Mouse (Mus musculus) layer of hippocampus, postnatal 25 days (tissue): Measurements from ENCODE around the gene Cbx6. TPM values are rescaled to one million over a fixed set of nuclear protein-coding genes. Genes with fewer than 3 reads are reported as not detected.

ENCODE experiments used
- total RNA-seq, 2 experiments: library from RNA; stranded (reverse); gene quantifications; 2 replicates each; pipeline ENCODE4 v1.2.3; 2021

Gene Cbx6
- total RNA-seq, 2 experiments from 2014 or later, result 397 to 421 TPM

Other genes with a start within 250 kb of the Cbx6 start
- gene Dmc1, start 229.6 kb downstream of the Cbx6 start, total RNA-seq, result under 1 TPM; 0.57 to 0.92 TPM
- gene Fam227a, start 175.7 kb downstream of the Cbx6 start, total RNA-seq, result 10 to 100 TPM in 1 of 2 experiments, 1 to 10 TPM in 1; 6.0 to 11.5 TPM
- 10 to 100 TPM; 51.8 to 54.2 TPM for gene Cby1, start 175.5 kb downstream of the Cbx6 start, total RNA-seq
- gene Tomm22, start 163.8 kb downstream of the Cbx6 start, total RNA-seq, result 100 to 1,000 TPM; 100 to 107 TPM
- 10 to 100 TPM; 49.4 to 53.2 TPM for gene Josd1, start 146.8 kb downstream of the Cbx6 start, total RNA-seq
- gene Gtpbp1, start 143.8 kb downstream of the Cbx6 start, total RNA-seq, result 10 to 100 TPM; 46.2 to 52.6 TPM
- gene Sun2, start 92.2 kb downstream of the Cbx6 start, total RNA-seq, result 10 to 100 TPM; 23.5 to 23.7 TPM
- 10 to 100 TPM; 53.0 to 59.4 TPM for gene Dnal4, start 56.8 kb downstream of the Cbx6 start, total RNA-seq
- gene Nptxr, start 29.9 kb downstream of the Cbx6 start, total RNA-seq, result 100 to 1,000 TPM; 773 to 802 TPM
- gene Npcd, start 451 bp downstream of the Cbx6 start, total RNA-seq, result 10 to 100 TPM; 16.8 to 30.2 TPM
- 1 to 10 TPM; 3.7 to 5.0 TPM for gene Apobec3, start 57.0 kb upstream of the Cbx6 start, total RNA-seq
- gene Cbx7, start 136.4 kb upstream of the Cbx6 start, total RNA-seq, result 10 to 100 TPM; 32.1 to 35.7 TPM
- gene Pdgfb, start 180.3 kb upstream of the Cbx6 start, total RNA-seq, result 10 to 100 TPM; 28.9 to 33.6 TPM